Comparison of ENCODE assay signal across 10 mouse cellular contexts in the genomic region with DNA sequence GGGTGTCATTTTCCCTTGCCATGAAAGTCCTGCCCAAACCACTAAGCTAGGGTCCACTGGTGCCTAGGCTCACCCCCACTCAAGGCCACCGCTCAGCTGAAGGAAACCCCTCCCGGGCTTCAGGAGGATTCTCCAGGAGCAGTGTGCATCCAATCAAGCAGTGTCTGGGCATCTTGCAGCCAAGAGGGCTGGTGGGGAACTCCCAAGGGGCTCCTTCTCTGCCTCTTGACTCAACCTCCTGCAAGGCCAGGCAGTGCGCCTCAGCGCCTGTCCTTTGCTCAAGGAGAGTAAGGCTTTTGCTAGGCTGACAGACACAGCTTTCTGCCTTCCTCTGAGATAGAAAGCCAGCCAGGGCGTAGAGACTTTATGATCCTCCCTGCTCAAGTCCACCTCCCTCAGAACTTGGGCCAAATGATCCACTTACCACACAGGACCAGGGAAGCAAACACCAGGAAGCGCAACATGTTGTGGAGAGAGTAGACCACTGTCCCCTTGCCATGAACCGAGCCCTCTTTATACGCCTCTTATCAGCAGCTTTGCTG. TPM values are rescaled to one million over a fixed set of nuclear protein-coding genes. Genes with fewer than 3 reads are reported as not detected.
DNase-seq lines count a peak whose midpoint lies in the region; ATAC-seq and TF ChIP-seq lines count a peak whose summit lies in the region.
"Had no signal": no experiment of that assay in that cellular context is flagged by ENCODE, and none has a peak within 500 bp of the region (broad histone marks: within the 10 kb centered on the region; RNA-seq: fewer than 3 reads in every experiment).

A gene (minus strand): TSS at position 492 of the 542 bp plus-strand sequence.

- TF ChIP-seq CTCF in kidney, postnatal 0 days (IDR thresholded peaks at IDR 0.05; ENCODE audit: low read depth) = no peak
- TF ChIP-seq CTCF in Patski (IDR thresholded peaks at IDR 0.05) = no peak

- in situ Hi-C loops in Patski (cut with MboI; ENCODE audit: low pct_unique_long_range_greater_than_20kb) = no loop called here

- CTCF ChIA-PET in Patski (lab: Charles Lee) = interaction anchor here (1.3 kb wide), 1 partner anchor 66 kb away, joined by 3 read pairs; no protein-coding TSS in a partner anchor

- ATAC-seq in kidney, postnatal 0 days (replicated peaks; ENCODE audit: low FRiP score, low read depth) = no peak
- peak; percentile 12 for ATAC-seq in Patski
- no peak for ATAC-seq in erythroid progenitor cell, adult 5-6 weeks (replicated peaks; ENCODE audit: low FRiP score, poor library complexity, severe bottlenecking)
- no peak for ATAC-seq in megakaryocyte-erythroid progenitor cell, adult 5-6 weeks (replicated peaks; ENCODE audit: low FRiP score, low TSS enrichment, poor library complexity, severe bottlenecking)

- no peak within 1 kb of the TSS for H3K27ac ChIP-seq in kidney, postnatal 0 days

- intact Hi-C loops in gastrocnemius, postnatal 36 days (cut with DNase I) = no loop called here

- H3K27me3 ChIP-seq in kidney, postnatal 0 days (ENCODE audit: insufficient read depth, low read length) = no peaks in the 10 kb centered on the region
- no peaks in the 10 kb centered on the region for H3K27me3 ChIP-seq in Patski

- no peaks in the 10 kb centered on the region for H3K36me3 ChIP-seq in kidney, postnatal 0 days (ENCODE audit: insufficient read depth, low read length)

- no peak for DNase-seq in kidney, postnatal 0 days (ENCODE audit: low spot score)
- no peak for DNase-seq in kidney, adult 9 months
- DNase-seq in Patski (ENCODE audit: low read depth, low spot score) = peak; percentile 17
- DNase-seq in gastrocnemius, postnatal 36 days = no peak
- no peak for DNase-seq in ovary, adult 18-20 months (ENCODE audit: low spot score)
- no peak for DNase-seq in layer of hippocampus, postnatal 14 days (ENCODE audit: low spot score in 2 of 2)
- DNase-seq: cerebellum, adult 8-10 months; retina, postnatal 1 day had no signal

- 0 out of 2 replicates have a peak within 1 kb of the TSS, but pooled peaks have one; percentile 5 for H3K9ac ChIP-seq in kidney, postnatal 0 days (ENCODE audit: low read depth, low read length)

- POLR2A ChIA-PET in Patski (lab: Charles Lee) = no interaction called here

- 67% methylated on average over 8 of the region's 8 CpGs for WGBS in kidney, postnatal 0 days

- H3K4me3 ChIP-seq in kidney, postnatal 0 days (replicated peaks; ENCODE audit: low read depth, low read length) = no peak within 1 kb of the TSS

- no peaks in the 10 kb centered on the region; the same call in 1 of the 2 replicates for H3K9me3 ChIP-seq in kidney, postnatal 0 days (replicated peaks; ENCODE audit: low read length)

- peaks cover 4% of the 10 kb centered on the region; the same call in 1 of the 2 replicates for H3K4me1 ChIP-seq in kidney, postnatal 0 days (replicated peaks; ENCODE audit: insufficient read depth, low read length)

- H3K4me2 ChIP-seq in kidney, postnatal 0 days (ENCODE audit: low read length) = no peak within 1 kb of the TSS; the same call in 1 of the 2 replicates

RNA-seq across cellular contexts. Expression of the gene that starts here (rescaled TPM):
- polyA plus RNA-seq in kidney, postnatal 0 days (2015; fragmentation: Nextera tagmentation; extraction: Ambion mirVana) = 50.5 and 58.6 TPM in 2 replicates
- 4.1 TPM for polyA plus RNA-seq in Patski (2021)
- total RNA-seq in erythroid progenitor cell, adult 5-6 weeks (2015; ENCODE audit: low replicate concordance) = 56.2 and 77.8 TPM in 2 replicates
- total RNA-seq in erythroid progenitor cell, adult 5-6 weeks (2017; ENCODE audit: low replicate concordance) = 26.6 and 30.5 TPM in 2 replicates
- 124 and 168 TPM in 2 replicates for total RNA-seq in megakaryocyte-erythroid progenitor cell, adult 5-6 weeks (2014; fragmentation: Nextera tagmentation)
- total RNA-seq in megakaryocyte-erythroid progenitor cell, adult 5-6 weeks (2017) = 87.7 and 112 TPM in 2 replicates
- not detected for total RNA-seq in gastrocnemius, postnatal 36 days (2021)
- total RNA-seq in layer of hippocampus, postnatal 14 days (2021) = 1 to 10 TPM; 1.7 to 1.9 TPM

Comparison
In these comparisons a context has a peak if more than half of its experiments do, and no peak if none do; other contexts are left out.
1. RNA of the gene that starts here (total RNA-seq): 87.7 to 168 TPM in megakaryocyte-erythroid progenitor cell, adult 5-6 weeks and 26.6 to 77.8 TPM in erythroid progenitor cell, adult 5-6 weeks; 1.7 to 1.9 TPM in layer of hippocampus, postnatal 14 days and not detected in gastrocnemius, postnatal 36 days; every median in the first group is over 4 times any median in the second.
2. RNA of the gene that starts here (polyA plus RNA-seq): 50.5 to 58.6 TPM in kidney, postnatal 0 days; 4.1 TPM in Patski (single experiment); every median in the first group is over 10 times any median in the second.